Mouse (Mus musculus): ENCODE results near the gene Zfand3.

- TF ChIP-seq CTCF (IDR thresholded peaks at IDR 0.05; ENCODE audit: borderline replicate concordance, insufficient read depth, low read length) (no peak), POLR2A (IDR thresholded peaks at IDR 0.05; ENCODE audit: low read depth, low read length) (no peak)
Observed at GRCm38 (mm10) chr17:30239458-30239857, 234.9 kb downstream of the Zfand3 start.
